Mouse (Mus musculus) cortical plate, adult 2 months (tissue): Measurements from ENCODE around the gene Gm44511. TPM values are rescaled to one million over a fixed set of nuclear protein-coding genes. Genes with fewer than 3 reads are reported as not detected.
"Not testable (repeated sequence)": the region's sequence is repeated elsewhere in the genome, so short reads cannot be mapped to it uniquely, and the experiment has no call there.

Experiments
- H3K27ac ChIP-seq: fragments of 200-500 bp; 2 replicates; pipeline ENCODE4 v1.5.1; 2012; ENCODE audit warnings: low read length, control low read depth, inconsistent platforms; ENCODE audit not compliant: insufficient read depth
- H3K4me1 ChIP-seq: fragments of 200-500 bp; 2 replicates; pipeline ENCODE4 v1.6.1; 2011; ENCODE audit warnings: low read length; ENCODE audit not compliant: control insufficient read depth, insufficient read depth
- H3K4me3 ChIP-seq: fragments of 200-500 bp; 2 replicates; pipeline ENCODE4 v1.5.1; 2011; ENCODE audit warnings: mild to moderate bottlenecking, low read length, control low read depth; ENCODE audit not compliant: insufficient read depth
- CTCF ChIP-seq: fragments of 200-500 bp; IDR thresholded peaks from 2 replicates; pipeline ENCODE4 v1.5.1; 2011; ENCODE audit warnings: mild to moderate bottlenecking, control low read depth, low read length; ENCODE audit not compliant: insufficient read depth; ENCODE audit errors: extremely low read depth
- POLR2A ChIP-seq: fragments of 200-500 bp; IDR thresholded peaks from 2 replicates; pipeline ENCODE4 v1.6.1; 2011; ENCODE audit warnings: mild to moderate bottlenecking, low read length, control low read depth; ENCODE audit not compliant: insufficient read depth; ENCODE audit errors: extremely low read depth
- polyA plus RNA-seq: library from polyadenylated mRNA; depleted of rRNA; stranded (reverse); fragments of >200 nt; gene quantifications from 2 replicates; pipeline ENCODE4 v1.2.3, GENCODE M21; 2012

The Gm44511 gene
- polyA plus RNA-seq, 1 experiment = not detected

- peak overlapping the region; percentile 55; the same call in 1 of the 2 replicates for H3K27ac ChIP-seq
- peaks cover 4% of the 10 kb centered on the region; the same call in 1 of the 2 replicates for H3K4me1 ChIP-seq
- no peak for TF ChIP-seq CTCF
- no peak for TF ChIP-seq POLR2A
Measured at GRCm38 (mm10) chr6:128842356-128842944, 16.3 kb upstream of the Gm44511 start.

GRCm38 (mm10) chr6:128841327-128842089 is 15.4 kb upstream of the Gm44511 start:
- TF ChIP-seq CTCF (no peak), POLR2A (no peak)
- H3K4me3 ChIP-seq = peak overlapping the region; percentile 84; the same call in 1 of the 2 replicates
- peaks cover 4% of the 10 kb centered on the region; the same call in 1 of the 2 replicates for H3K4me1 ChIP-seq
- H3K27ac ChIP-seq = no peak overlapping the region

More at GRCm38 (mm10) chr6:128842356-128842944, 16.3 kb upstream of the Gm44511 start:
- H3K4me3 ChIP-seq = peak overlapping the region; percentile 84

- not testable (repeated sequence) for H3K4me3 ChIP-seq, H3K4me1 ChIP-seq, H3K27ac ChIP-seq
Measured at GRCm38 (mm10) chr6:128840669-128841068, 14.6 kb upstream of the Gm44511 start.

- Histone ChIP-seq H3K4me1 (peaks cover 2% of the 10 kb centered on the region; the same call in 1 of the 2 replicates), H3K4me3 (peak overlapping the region; percentile 98; the same call in 1 of the 2 replicates), H3K27ac (no peak overlapping the region)
- no peak for TF ChIP-seq POLR2A
- no peak for TF ChIP-seq CTCF
Measured at GRCm38 (mm10) chr6:128839921-128840320, 13.8 kb upstream of the Gm44511 start.

- H3K4me1 ChIP-seq = peaks cover 2% of the 10 kb centered on the region; the same call in 1 of the 2 replicates
- peak overlapping the region; percentile 98 for H3K4me3 ChIP-seq
- TF ChIP-seq CTCF = peak; percentile 60
- no peak for TF ChIP-seq POLR2A
- peak overlapping the region; percentile 52 for H3K27ac ChIP-seq
Measured at GRCm38 (mm10) chr6:128839266-128839771, 13.2 kb upstream of the Gm44511 start.

- H3K4me1 ChIP-seq = no peaks in the 10 kb centered on the region
- peak overlapping the region; percentile 98 for H3K4me3 ChIP-seq
- TF ChIP-seq POLR2A = no peak
- TF ChIP-seq CTCF = no peak
- H3K27ac ChIP-seq = peak overlapping the region; percentile 62
Measured at GRCm38 (mm10) chr6:128838342-128839265, 12.5 kb upstream of the Gm44511 start.

GRCm38 (mm10) chr6:128837454-128838341 is 11.6 kb upstream of the Gm44511 start:
- TF ChIP-seq CTCF (no peak), POLR2A (no peak)

GRCm38 (mm10) chr6:128836955-128837334 is 10.8 kb upstream of the Gm44511 start:
- no peak for TF ChIP-seq POLR2A
- no peak for TF ChIP-seq CTCF

More at GRCm38 (mm10) chr6:128837454-128838341, 11.6 kb upstream of the Gm44511 start:
- no peaks in the 10 kb centered on the region for H3K4me1 ChIP-seq
- peak overlapping the region; percentile 98 for H3K4me3 ChIP-seq
- H3K27ac ChIP-seq = no peak overlapping the region

More at GRCm38 (mm10) chr6:128836955-128837334, 10.8 kb upstream of the Gm44511 start:
- Histone ChIP-seq H3K27ac (no peak overlapping the region), H3K4me1 (no peaks in the 10 kb centered on the region), H3K4me3 (no peak overlapping the region; the same call in 1 of the 2 replicates)
